Mouse (Mus musculus) frontal cortex, postnatal 25 days (tissue): ENCODE data around the gene Gm21958.

Experiments
- DNase-seq, 2 experiments: peaks; one replicate each; pipeline ENCODE4 v3.0.0; 2022; ENCODE audit warnings: low spot score in 2 of 2

Gm21958 gene

GRCm38 (mm10) chr3:54714253-54714652 lies at the start of gene Gm21958:
Gm21958 (minus strand) TSS chr3:54714353.
- no peak for DNase-seq

- DNase-seq: no peak
Observed at GRCm38 (mm10) chr3:54761258-54761657, 47.1 kb upstream of the Gm21958 start.

GRCm38 (mm10) chr3:54760321-54761115 lies 46.4 kb upstream of the Gm21958 start:
- no peak for DNase-seq

- DNase-seq: no peak
Observed at GRCm38 (mm10) chr3:54759211-54759610, 45.1 kb upstream of the Gm21958 start.

- no peak for DNase-seq
Observed at GRCm38 (mm10) chr3:54757446-54757845, 43.3 kb upstream of the Gm21958 start.

GRCm38 (mm10) chr3:54756058-54756457 lies 41.9 kb upstream of the Gm21958 start:
- DNase-seq: no peak

- peak; percentile 41 to 55 for DNase-seq
Observed at GRCm38 (mm10) chr3:54755145-54756041, 41.2 kb upstream of the Gm21958 start, which contains the start of gene Smad9. Smad9 (plus strand) TSS chr3:54755582.

- no peak for DNase-seq
Observed at GRCm38 (mm10) chr3:54753411-54753810, 39.3 kb upstream of the Gm21958 start.

- no peak for DNase-seq
Observed at GRCm38 (mm10) chr3:54745799-54746198, 31.6 kb upstream of the Gm21958 start.

GRCm38 (mm10) chr3:54741965-54742364 lies 27.8 kb upstream of the Gm21958 start:
- DNase-seq: no peak

GRCm38 (mm10) chr3:54737317-54737716 lies 23.2 kb upstream of the Gm21958 start:
- DNase-seq: no peak

- no peak for DNase-seq
Observed at GRCm38 (mm10) chr3:54736101-54736927, 22.2 kb upstream of the Gm21958 start.

GRCm38 (mm10) chr3:54735247-54736046 lies 21.3 kb upstream of the Gm21958 start, which contains the start of the genes Exosc8 and Alg5:
Exosc8 (minus strand) TSS chr3:54735393.
Alg5 (plus strand) TSS chr3:54735539.
- DNase-seq: peak; percentile 91

GRCm38 (mm10) chr3:54734411-54735246 lies 20.5 kb upstream of the Gm21958 start:
- DNase-seq: peak; percentile 81 to 86

- DNase-seq: no peak
Observed at GRCm38 (mm10) chr3:54732371-54732770, 18.2 kb upstream of the Gm21958 start.

GRCm38 (mm10) chr3:54731626-54732150 lies 17.5 kb upstream of the Gm21958 start:
- no peak for DNase-seq

GRCm38 (mm10) chr3:54728100-54728499 lies 13.9 kb upstream of the Gm21958 start:
- no peak for DNase-seq

GRCm38 (mm10) chr3:54727588-54727987 lies 13.4 kb upstream of the Gm21958 start:
- no peak for DNase-seq

GRCm38 (mm10) chr3:54725344-54725743 lies 11.2 kb upstream of the Gm21958 start:
- DNase-seq: no peak
